Mouse (Mus musculus) limb, embryonic 14.5 days (tissue): ENCODE results near the gene Ano8. TPM values are rescaled to one million over a fixed set of nuclear protein-coding genes. Genes with fewer than 3 reads are reported as not detected.

Experiments used
- ATAC-seq: fragments of 200-750 bp; cut with Nextera tagmentation; 2 replicates; pipeline ENCODE4 v1.8.0; 2017; ENCODE audit warnings: low read depth, moderate number of reproducible peaks, moderate TSS enrichment; ENCODE audit not compliant: low FRiP score
- DNase-seq: peaks from one replicate; pipeline ENCODE4 v3.0.0-alpha.2; 2015; ENCODE audit warnings: low spot score
- H3K27ac ChIP-seq: fragments of 300-500 bp; sonication (generic); replicated peaks from 2 replicates; pipeline ENCODE4 v1.5.1; 2014; ENCODE audit warnings: low read depth, mild to moderate bottlenecking, low read length, moderate library complexity, mixed read lengths
- H3K27me3 ChIP-seq: fragments of 300-500 bp; sonication (generic); 2 replicates; pipeline ENCODE4 v1.6.1; 2014; ENCODE audit warnings: low read length, mixed read lengths; ENCODE audit not compliant: control insufficient read depth, insufficient read depth
- H3K36me3 ChIP-seq: fragments of 300-500 bp; sonication (generic); 2 replicates; pipeline ENCODE4 v1.6.1; 2014; ENCODE audit warnings: mild to moderate bottlenecking, low read length, moderate library complexity, mixed read lengths; ENCODE audit not compliant: control insufficient read depth, insufficient read depth
- H3K4me1 ChIP-seq: fragments of 300-500 bp; sonication (generic); 2 replicates; pipeline ENCODE4 v1.6.1; 2014; ENCODE audit warnings: antibody characterized with exemption, low read length, mixed read lengths; ENCODE audit not compliant: control insufficient read depth, insufficient read depth
- H3K4me2 ChIP-seq: fragments of 300-500 bp; sonication (generic); replicated peaks from 2 replicates; pipeline ENCODE4 v1.6.1; 2014; ENCODE audit warnings: low read depth, mild to moderate bottlenecking, low read length, moderate library complexity; ENCODE audit not compliant: severe bottlenecking
- H3K4me3 ChIP-seq: fragments of 300-500 bp; sonication (generic); replicated peaks from 2 replicates; pipeline ENCODE4 v1.5.1; 2014; ENCODE audit warnings: low read length
- H3K9ac ChIP-seq: fragments of 300-500 bp; sonication (generic); 2 replicates; pipeline ENCODE4 v1.6.1; 2014; ENCODE audit warnings: mild to moderate bottlenecking, low read depth, low read length, moderate library complexity; ENCODE audit not compliant: severe bottlenecking
- H3K9me3 ChIP-seq: fragments of 300-500 bp; sonication (generic); 2 replicates; pipeline ENCODE4 v1.6.1; 2016; ENCODE audit warnings: low read length; ENCODE audit not compliant: control insufficient read depth
- POLR2A ChIP-seq: fragments of 200-500 bp; IDR thresholded peaks from 2 replicates; pipeline ENCODE4 v1.8.0; 2012; ENCODE audit warnings: inconsistent platforms, mild to moderate bottlenecking, moderate library complexity, borderline replicate concordance; ENCODE audit not compliant: insufficient read depth, insufficient read length; ENCODE audit errors: extremely low read depth
- WGBS: fragments of 180-500 bp; shearing (Covaris S2); extraction: QIAGEN DNeasy Blood & Tissue Kit; methylation state at CpG from one replicate; pipeline ENCODE4 v1.1.7; 2014; 5-methylcytosine and 5-hydroxymethylcytosine counted together
- polyA plus RNA-seq, 2 experiments: library from polyadenylated mRNA; depleted of rRNA in 1 of 2; stranded (reverse) in 1 of 2; unstranded in 1 of 2; fragments of >200 nt; fragmentation: Nextera tagmentation in 1 of 2; extraction: Ambion mirVana in 1 of 2; gene quantifications; 2 replicates each; pipeline versions ENCODE4 v1.2.1 to v1.2.3; 2012 to 2014

Gene Ano8
- polyA plus RNA-seq, 2 experiments, result 1.8 to 37.2 TPM

GRCm38 (mm10) chr8:71516786-71517185 is 31.0 kb upstream of the Ano8 start:
- H3K27me3 ChIP-seq, result no peaks in the 10 kb centered on the region
- no peak overlapping the region for H3K4me2 ChIP-seq
- ATAC-seq (no peak), DNase-seq (no peak)
- H3K36me3 ChIP-seq, result no peaks in the 10 kb centered on the region
- no peak overlapping the region for H3K9ac ChIP-seq
- WGBS, result 18% methylated on average over 6 of the region's 6 CpGs
- TF ChIP-seq POLR2A, result no peak
- no peak overlapping the region for H3K27ac ChIP-seq
- no peaks in the 10 kb centered on the region for H3K9me3 ChIP-seq
- H3K4me1 ChIP-seq, result no peaks in the 10 kb centered on the region
- no peak overlapping the region for H3K4me3 ChIP-seq

GRCm38 (mm10) chr8:71515043-71515442 is 29.3 kb upstream of the Ano8 start:
- no peaks in the 10 kb centered on the region for H3K9me3 ChIP-seq
- H3K4me2 ChIP-seq, result no peak overlapping the region
- no peak for TF ChIP-seq POLR2A
- ATAC-seq (no peak), DNase-seq (no peak)
- 77% methylated on average over 5 of the region's 5 CpGs for WGBS
- H3K9ac ChIP-seq, result no peak overlapping the region
- H3K27me3 ChIP-seq, result no peaks in the 10 kb centered on the region
- H3K4me1 ChIP-seq, result no peaks in the 10 kb centered on the region
- H3K4me3 ChIP-seq, result no peak overlapping the region
- H3K27ac ChIP-seq, result no peak overlapping the region
- no peaks in the 10 kb centered on the region for H3K36me3 ChIP-seq

DNA sequence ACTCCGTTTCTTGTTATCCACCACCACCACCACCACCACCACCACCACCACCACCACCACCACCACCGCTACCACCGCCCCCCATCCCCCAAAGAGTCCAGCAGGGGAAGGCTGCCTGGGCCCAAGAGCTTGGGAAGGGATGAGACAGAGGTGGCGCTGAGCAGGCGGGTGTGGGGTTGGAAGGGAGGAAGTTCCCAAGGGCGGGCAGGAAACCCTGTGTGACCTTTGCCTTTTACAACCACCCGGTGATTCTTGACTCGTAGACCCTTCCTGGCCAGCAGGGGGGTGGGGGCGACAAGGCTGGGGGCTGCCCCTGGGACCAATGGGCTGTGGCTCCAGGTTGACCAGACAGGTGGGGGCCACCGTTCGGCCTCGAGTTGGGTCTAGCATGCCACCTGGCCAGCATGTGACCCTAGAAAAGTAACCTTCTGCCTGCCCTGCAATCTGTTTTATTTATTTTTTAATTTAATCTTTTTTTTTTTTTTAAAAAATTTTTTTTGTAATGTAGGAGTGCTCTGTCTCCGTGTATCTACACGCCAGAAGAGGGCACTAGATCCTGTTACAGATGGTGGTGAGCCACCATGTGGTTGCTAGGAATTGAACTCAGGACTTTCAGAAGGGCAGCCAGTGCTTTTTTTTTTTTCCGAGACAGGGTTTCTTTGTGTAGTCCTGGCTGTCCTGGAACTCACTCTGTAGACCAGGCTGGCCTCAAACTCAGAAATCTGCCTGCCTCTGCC is 27.4 kb upstream of the Ano8 start:
- H3K27ac ChIP-seq, result no peak overlapping the region
- no peaks in the 10 kb centered on the region for H3K4me1 ChIP-seq
- TF ChIP-seq POLR2A, result no peak
- no peak overlapping the region for H3K4me3 ChIP-seq
- WGBS, result 67% methylated on average over 13 of the region's 15 CpGs
- peaks cover 8% of the 10 kb centered on the region for H3K27me3 ChIP-seq
- H3K4me2 ChIP-seq, result no peak overlapping the region
- H3K9me3 ChIP-seq, result no peaks in the 10 kb centered on the region
- H3K36me3 ChIP-seq, result no peaks in the 10 kb centered on the region
- no peak overlapping the region for H3K9ac ChIP-seq
- ATAC-seq (no peak), DNase-seq (no peak)

DNA sequence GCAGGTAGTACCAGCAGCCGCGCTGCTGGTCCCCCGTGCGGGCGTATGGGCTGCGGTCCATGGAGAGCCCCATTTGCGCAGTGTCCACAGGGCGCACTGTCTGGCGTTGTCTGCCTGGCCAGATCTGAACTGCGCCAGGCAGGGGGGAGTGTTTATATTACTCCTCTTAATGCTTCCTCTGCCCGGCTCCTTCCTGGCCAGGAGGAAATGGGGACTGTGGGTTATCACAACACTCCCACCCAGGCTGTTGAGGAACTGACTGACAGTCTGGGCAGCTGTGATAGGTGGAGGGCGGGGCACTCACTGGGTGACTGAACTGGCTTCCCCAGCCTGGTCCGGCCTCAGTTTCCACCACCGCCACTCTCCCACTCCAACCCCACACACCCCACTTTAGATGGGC is 25.9 kb upstream of the Ano8 start, which contains the start of gene Plvap:
Gene Plvap, minus strand, starts transcription at position 109 of the 400 bp plus-strand sequence.
- no peak for TF ChIP-seq POLR2A
- no peaks in the 10 kb centered on the region for H3K36me3 ChIP-seq
- H3K4me1 ChIP-seq, result no peaks in the 10 kb centered on the region
- H3K4me3 ChIP-seq, result peak within 1 kb of the TSS; percentile 5; the same call in 1 of the 2 replicates
- H3K9ac ChIP-seq, result no peak within 1 kb of the TSS
- no peak for DNase-seq
- H3K9me3 ChIP-seq, result no peaks in the 10 kb centered on the region
- peaks cover 23% of the 10 kb centered on the region for H3K27me3 ChIP-seq
- ATAC-seq, result no peak
- 41% methylated on average over 5 of the region's 14 CpGs for WGBS
- H3K4me2 ChIP-seq, result no peak within 1 kb of the TSS
- no peak within 1 kb of the TSS for H3K27ac ChIP-seq

- H3K27me3 ChIP-seq, result peaks cover 31% of the 10 kb centered on the region
- DNase-seq, result no peak
- no peak overlapping the region for H3K9ac ChIP-seq
- H3K9me3 ChIP-seq, result no peaks in the 10 kb centered on the region
- WGBS, result 47% methylated on average over 2 of the region's 2 CpGs
- H3K4me3 ChIP-seq, result no peak overlapping the region
- TF ChIP-seq POLR2A, result no peak
- no peak for ATAC-seq
- no peak overlapping the region for H3K27ac ChIP-seq
- H3K4me1 ChIP-seq, result no peaks in the 10 kb centered on the region
- H3K36me3 ChIP-seq, result no peaks in the 10 kb centered on the region
- no peak overlapping the region for H3K4me2 ChIP-seq
Measured at GRCm38 (mm10) chr8:71509316-71509715, 23.6 kb upstream of the Ano8 start.
